Mouse (Mus musculus): Measurements from ENCODE around the gene Loxl3.
A peak's percentile ranks its signal among the peaks of the same experiment; 100 is the strongest.

- TF ChIP-seq CTCF (IDR thresholded peaks at IDR 0.05; ENCODE audit: borderline replicate concordance, extremely low read depth, insufficient read depth, insufficient read length) (peak; percentile 30; the same call in 1 of the 2 replicates), POLR2A (IDR thresholded peaks at IDR 0.05; ENCODE audit: borderline replicate concordance, extremely low read depth, insufficient read depth, insufficient read length, poor library complexity, severe bottlenecking) (no peak)
Measured at GRCm38 (mm10) chr6:83054871-83055431, 21.0 kb downstream of the Loxl3 start, which contains the start of gene Htra2.
